Mouse (Mus musculus): ENCODE measurements at regions not wholly inside any gene's neighbourhood (a gene's known extent, or its start where the extent isn't known, plus 50 kb on each side); places are given as distances from the start of the nearest gene placed in this dataset.

DNA sequence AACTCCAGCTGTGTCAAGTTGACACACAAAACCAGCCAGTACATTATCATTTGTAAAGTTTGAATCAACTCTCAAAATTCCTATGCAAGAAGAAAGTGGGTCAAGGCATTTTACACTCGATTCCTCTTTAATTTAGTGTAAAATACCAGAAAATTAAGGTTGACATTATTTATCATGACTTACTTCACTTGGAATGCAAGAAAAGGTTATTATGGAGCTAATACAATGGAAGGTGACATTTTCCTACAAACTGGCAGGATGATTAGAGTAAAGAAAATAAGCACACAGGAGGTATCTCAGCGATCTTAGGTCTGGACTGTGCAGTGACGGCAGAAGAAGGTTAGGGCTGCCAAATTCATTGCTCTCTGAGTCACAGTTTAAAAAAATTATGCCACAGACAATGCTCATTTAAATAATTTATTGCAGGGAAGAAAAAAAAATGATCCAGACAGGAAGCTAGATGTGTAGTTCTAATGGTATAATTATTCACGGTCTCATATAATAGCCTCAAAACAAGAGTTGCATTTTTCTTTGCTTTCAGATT lies 405.2 kb downstream of the Hace1 start:
- DNase-seq = no peak

DNA sequence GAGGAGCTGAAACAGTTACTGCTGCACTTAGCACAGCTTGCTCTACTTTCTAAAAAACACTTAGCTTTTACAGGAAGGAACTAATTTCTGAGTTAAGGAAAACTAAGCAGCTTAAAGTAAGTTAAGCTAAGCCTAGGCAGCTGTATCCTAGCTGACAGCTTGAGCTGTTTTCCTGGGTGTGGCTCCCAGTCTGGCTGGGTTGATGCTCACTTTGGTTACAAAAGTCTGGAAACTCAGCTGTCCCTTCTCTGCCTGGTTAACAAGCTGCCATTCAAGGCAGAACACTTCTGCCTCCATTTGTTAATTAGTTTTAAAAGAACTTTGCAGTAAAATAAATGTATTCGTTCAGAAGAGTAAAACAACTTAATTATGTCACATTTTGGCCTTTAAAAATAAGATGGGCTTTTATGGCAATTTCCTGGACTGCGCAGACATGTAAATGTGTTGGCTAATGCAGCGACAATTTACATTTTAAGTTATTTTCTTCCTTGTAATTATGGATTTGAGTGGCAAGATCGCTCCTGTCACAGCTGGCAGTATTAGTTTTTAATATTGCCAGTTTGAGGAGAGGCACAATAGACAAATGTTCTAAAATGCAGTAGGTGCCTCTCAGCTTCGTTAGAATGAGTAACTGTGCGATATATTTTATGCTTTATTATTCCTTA lies 406.2 kb downstream of the Hace1 start:
- no peak for DNase-seq

DNA sequence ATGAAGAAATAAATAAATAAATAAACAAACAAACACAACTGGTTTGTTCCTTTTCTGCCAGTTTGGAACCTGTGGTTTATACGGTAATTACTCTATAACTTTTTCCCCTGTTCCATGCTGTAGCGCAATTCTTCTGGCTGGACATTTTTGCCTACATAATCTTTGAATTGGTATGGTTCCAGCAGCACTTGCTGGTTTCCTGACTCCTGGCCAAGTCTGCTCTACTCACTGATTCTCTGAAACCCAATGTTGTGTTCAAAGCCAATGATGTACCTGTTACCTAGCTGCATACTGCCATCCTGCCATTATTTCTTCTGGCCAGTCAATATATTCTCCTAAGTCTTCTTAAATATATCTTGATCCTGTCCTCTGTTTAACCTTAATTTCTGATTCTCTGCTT lies 408.7 kb downstream of the Hace1 start:
- no peak for DNase-seq

DNA sequence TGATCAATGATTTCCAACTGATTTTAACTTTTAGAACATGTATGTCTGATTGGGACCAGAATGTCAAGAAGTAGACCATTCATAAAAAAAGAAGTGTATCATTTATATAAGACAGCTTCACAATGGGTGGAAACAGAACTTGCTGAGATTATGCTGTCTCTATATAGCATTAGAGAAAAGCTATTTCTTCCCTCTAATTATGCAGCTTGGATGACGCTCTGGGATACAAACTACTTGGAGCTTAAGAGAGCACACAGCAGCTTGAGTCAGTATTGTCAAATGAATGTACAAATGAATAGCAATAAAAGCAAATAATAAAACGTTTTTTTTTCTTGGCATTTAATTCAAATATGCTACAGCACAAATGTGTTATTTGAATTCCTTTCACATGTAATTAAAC lies 428.7 kb downstream of the Hace1 start:
- no peak for DNase-seq

DNA sequence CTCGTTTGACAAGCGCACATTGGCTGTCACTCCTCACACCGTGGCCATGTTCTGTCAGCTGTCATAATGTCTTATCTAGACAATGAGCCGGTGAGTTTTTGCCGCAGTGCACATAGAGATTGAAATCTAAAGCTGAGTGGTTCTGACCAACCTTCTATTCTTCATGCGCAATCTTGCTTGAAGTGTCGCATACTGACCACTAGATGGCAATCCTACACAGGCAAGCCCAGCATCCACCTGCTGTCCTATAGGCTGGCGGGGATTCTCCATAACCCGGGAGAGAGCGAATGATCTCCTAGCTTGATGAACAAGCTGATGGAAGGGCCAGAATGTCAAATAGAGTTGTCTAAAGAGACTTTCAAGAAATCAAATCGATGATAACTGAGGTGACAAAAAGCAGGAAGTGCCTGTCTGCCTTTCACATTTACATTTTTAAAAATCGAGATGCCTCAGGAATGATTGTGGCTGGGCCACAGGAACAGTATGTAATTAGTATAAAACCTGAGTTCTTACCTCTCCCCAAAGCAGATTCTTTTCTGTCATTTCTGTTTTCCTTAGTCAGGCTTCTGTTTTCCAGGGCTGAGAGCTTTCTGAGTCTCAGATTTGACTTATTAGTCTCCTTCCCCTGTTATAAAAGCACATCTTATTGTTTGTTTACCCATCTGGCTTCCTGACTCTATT lies 434.4 kb downstream of the Hace1 start:
- peak; percentile 45 to 57 for DNase-seq

DNA sequence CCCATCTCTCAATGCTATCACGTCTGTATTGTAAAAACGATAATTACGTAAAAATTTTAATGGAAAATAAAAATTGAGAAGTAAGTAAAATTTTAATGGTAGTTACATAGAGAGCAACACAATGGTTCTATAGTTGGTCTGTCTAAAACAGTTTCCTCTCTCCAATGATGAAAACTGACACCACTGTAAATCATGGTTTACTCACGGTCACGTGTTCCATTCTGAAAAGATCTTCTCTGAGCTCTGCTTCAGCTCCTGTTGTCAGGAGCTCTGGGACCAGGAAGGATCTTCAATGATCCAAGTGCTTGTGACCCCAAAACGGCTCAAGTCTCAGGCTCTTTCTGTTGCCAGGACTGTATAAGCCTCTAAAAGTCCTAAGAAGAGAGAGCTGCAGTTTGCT lies 435.0 kb downstream of the Hace1 start:
- DNase-seq = no peak

DNA sequence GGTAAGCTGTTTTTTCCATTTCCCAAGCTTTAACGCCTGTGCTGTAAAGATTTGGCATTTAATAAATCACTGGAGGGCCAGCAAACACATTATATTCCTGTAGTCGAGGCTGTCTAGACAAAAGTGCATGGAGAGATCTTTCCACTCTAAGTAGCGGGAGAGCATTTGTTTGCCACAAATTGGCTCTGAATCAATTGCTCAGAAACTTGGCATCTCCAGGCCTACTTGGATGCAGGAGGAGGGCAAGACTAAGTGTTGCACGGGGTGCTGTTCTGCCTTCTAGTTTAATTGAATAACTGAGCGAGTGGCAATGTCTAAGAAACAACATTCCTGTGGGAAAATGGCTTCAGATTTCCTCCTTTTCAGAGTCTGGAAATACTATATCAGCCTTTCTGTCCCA lies 438.7 kb downstream of the Hace1 start:
- no peak for DNase-seq

DNA sequence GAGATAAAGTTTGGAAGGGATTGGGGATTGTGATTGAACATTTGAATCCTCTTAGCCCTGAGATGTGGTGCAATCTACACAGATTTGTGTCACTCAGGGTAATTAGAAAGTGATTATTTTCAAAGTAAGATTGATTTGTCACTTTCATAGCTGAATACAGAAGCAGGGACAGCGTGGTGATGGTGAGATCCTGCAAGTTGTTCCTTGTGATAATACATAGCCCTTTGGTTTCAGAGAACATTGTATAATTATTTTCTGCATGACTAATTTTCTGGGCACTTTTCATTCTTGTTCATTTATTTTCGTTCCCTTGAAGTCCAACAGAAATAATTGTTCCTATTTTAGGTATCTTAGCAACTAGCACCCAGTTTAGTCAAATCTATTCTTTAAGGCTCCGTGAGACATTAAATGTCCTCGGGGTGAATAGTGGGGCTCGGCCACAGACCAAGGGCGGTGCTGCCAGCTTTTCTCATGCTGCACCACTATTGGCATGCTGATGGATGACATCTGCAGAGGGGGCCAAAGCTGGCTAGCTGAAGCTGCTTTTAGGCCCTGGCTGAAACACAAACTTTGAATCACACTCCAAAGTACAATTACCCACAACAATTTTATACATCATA lies 468.0 kb downstream of the Hace1 start:
- no peak for DNase-seq

DNA sequence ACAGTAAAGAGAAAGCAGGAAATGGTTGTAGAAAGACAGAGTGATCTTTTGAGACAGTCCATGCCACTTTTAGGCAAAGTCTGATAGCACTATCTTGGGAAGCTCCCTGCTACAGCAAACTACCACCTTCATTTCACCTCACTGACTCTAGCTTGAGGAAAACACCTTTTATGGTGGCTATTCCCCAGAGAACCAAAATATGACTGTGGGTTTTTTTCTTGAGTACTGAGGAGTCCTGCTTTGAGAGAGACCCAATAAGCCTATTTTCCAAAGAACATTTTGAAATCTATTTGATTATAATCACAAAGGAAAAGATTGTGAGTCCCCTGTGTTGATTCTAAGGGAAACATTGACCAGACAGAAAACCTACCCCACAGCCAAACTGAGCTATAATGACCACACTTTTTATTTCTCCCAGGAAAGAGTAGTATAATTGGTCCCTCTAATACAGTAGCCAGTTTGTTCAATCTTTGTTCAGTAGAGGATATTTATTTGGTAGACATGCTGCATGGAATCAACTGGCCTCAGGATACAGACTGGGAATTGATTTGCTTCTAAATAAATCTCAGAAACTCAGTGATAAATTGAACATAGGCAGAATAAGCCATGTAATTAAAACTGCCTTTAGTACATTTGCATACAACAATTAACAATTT lies 468.6 kb downstream of the Hace1 start:
- no peak for DNase-seq

DNA sequence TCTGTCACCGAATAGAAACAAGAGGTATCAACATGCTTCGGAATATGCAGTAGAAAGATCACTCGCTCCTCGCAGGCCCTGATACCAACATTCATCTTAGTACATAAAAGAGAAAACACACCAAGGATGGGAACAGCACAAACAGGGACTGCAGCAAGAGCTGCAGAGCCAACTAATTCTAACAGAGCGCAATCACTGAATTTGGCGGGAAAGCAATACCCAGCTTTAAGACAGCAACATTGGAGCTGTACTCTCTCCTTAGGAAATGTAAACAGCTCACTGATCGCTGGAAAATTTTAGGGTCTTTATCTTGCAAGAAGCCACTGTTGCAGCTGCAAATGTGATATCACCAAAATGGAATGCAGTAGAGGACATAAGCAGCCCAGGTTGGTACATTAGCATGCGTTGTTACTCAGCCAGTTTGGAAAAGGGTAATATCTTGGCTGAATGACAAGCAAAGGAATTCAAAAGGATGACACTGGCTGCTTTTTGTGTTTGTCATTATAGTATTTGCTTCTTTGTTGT lies 469.3 kb downstream of the Hace1 start:
- DNase-seq = no peak

DNA sequence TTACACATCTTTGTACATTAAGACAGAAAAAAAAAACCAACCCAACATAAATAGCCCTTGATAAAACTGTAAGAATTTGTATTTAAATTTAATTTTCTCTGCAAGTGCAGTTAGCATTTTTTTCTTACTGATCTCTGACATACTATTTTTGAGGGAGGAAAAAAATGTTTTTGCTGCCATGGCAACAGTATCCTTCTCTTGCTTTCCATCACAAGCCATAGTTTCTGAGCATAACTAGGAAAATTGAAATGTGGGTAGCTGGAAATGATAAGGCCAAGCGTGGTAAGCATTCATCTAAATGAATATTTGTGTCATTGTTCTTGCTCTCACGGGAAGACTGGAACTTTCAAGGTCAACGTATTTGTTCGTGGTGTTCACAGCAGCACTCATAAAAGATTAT lies 470.0 kb downstream of the Hace1 start:
- no peak for DNase-seq

DNA sequence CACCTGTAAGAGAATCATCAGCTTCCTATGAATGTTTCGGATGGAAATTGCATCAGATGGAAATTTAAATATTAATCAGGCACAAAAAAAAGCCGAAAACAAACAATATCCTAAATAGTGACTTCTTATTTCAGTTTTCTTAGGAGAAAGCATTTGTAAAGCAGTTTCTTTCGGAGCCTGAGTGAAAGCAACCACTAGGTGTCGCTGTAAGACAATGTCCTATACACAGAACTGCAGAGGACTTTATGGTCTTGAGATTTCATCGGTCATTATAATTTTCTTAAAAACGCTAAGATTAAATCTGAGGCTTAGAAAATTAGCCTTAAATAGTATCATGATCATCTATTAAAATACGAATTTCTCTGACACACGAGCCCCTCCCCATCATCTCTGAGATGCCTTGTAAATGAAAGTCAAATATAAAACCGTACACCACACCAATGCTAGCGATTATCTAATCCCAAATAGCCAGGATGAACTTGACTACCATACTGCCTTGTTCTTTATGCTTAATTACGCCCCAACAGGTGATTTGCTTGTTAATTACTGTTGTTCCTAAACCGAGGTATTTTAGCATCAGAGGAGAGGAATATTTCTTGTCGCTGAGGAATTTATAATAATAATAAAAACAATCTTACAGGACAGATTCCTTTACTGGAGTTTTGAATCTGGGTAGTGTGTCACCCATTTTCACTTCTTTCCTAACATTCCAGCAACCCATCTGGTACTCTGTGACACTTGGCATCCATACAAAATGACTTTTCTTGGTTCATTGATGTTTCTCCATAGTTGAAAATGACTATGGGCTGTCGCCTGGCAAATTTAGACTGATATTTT lies 480.0 kb downstream of the Hace1 start:
- peak; percentile 46 to 48 for DNase-seq

DNA sequence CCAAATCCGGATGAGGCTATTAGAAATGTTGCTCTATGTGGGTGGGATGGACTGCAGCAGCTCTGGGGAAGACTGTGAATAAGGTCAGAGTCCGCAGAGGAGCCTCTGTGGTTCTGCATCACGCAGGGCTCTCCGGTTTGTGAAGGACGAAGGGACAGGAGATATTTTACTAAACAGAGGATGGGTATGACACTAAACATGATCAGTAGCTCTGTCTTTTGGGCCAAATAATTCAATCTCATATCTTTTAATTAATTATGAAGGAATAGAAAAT lies 480.5 kb downstream of the Hace1 start:
- DNase-seq = no peak

DNA sequence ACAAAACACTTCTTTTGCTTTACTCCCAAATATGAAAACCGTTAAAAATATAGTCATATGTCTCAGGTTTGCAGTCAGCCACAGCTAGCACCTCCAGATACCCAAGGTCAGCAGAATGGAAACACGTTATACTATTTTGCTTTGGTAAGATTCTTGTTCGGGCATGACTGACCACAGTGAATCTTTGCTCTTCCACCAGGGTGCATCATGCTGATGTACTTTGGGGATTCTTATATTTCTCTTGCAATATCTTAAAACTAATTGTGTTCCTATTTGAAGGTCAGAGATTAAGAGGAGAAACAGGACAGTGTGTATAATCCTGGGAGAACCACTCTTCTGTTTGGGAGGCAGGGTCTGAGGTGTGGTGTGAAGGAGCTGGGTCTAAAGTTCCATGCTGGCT lies 481.7 kb downstream of the Hace1 start:
- no peak for DNase-seq

DNA sequence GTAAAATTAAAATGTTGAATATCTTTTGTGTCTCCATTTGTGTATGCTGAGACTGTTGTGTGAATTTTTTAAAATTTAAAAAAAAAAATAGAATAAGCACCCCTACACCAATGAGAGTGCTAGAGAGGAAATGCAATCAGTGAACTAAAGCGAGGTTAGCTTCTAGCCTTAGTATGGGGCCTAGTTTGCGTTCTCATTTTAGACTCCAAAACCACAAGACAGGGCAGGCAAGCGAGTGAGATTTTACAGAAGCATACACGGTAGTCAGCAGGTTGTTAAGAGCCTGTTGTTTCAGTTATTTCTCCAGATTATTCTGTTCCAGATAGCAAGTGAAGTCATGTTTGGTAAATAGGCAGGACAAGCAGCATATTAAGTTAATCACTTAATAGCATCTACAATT lies 486.2 kb downstream of the Hace1 start:
- DNase-seq = no peak

DNA sequence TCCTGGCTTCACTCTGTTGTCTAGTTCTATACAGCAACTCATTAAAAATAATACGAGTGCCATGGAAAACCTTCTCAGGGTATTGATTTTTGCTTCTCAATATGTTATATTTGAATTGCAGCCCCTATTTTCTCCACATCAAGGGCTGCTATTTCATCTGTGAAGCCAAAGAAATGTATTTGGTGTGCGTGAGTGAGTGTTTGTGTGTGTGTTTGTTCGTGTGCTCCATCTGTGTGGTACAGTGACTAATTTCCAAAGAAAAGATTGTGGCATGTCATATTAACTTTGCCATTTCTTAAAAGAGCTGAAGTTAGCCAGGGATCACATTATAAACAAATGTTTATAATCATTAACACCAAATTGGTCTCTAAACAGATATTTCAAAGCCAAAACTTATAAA lies 493.1 kb downstream of the Hace1 start:
- DNase-seq = no peak

DNA sequence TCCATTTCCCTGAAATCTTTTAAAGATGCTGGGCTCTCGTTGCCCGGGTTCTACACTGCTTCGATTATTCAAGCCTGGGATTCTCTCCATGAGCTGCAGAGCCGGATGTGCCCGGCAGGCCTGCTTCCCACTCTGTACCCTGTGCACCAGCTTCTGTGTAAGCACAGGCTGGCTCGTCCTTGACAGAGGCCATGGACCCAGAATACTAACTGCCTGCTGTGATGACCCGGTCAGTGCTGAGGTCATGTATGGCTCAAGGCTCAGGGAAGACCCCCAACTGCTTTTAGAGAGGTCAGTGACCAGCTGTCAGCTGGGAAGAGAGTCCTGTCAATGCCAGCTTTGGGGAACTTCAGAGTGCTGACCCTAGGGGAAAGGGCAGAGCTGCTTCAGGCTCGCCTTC lies 493.6 kb downstream of the Hace1 start:
- DNase-seq = no peak

DNA sequence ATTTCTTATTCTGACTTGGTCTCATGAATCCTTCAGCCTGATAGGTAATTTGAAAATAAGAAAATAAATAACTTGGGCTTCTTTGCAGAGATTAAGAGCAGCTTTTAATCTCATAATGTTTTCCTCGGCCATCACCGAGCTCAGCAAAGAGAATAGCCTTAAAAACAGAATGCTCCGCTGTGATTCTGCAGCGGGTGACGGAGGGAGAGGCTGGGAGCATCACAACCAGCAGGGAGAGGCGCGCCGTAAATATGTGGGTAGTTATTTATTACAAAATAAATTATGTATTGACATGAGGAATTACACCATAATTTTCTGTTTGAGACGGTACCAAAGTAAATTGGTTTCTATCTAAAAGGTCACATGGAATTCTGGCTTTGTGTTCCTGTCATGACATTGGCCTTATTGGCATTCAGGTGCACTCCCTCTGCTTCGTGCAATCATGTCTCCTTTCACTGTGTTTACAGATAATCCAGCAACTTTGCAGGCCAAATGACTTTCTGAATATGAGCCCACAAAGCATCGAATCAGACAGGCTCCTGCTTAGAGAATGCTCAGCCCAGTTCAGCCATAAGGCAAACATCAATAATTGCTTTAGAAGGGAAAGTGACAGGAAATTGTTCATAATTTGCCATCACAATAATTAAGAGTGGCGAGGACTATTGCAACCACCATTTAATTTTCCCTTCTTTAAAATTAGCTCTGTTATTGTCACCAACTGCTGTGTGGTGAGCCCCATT lies 494.4 kb downstream of the Hace1 start:
- DNase-seq = no peak

DNA sequence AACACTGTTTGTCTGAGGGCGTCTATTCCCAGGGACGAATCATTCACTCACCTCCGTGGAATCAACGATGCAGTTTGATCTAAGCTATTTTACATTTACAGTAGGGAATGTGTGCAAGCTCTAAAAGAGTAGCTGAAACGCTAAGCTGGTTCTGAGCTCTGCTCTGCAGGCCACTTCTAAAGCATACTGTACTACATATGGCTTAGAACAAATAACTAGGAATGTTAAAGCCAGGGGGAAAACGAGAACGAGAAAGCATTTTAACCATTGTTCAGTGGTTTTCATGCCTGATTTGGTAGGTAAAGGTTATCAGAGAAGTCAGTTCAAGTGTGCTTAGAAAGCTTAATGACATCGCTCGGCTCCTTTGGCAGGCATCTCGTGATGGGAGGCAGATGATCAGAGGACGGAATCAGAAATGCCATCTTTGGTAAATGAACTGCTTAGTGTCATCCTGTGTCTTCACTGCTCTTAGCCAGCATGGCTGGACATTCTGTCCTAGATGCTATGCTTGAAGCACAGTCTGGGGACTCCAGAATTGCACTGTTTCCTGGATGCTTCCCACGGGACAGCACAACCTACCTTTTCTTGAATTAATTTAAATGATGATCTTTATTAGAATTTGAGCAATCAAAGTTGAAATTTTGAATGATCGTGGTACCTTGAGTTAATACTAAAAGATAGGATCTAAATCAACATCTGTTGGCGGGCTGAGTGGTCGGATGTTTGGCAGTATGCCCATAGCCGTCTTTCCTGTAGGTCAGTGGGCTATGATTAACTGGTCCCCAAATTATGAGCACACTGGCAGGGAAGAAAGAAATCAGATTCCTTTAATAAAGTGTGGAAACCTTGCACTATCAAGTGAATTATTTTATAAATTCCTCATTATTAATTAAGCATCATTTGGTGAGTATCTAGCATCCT lies 495.2 kb downstream of the Hace1 start:
- no peak for DNase-seq

DNA sequence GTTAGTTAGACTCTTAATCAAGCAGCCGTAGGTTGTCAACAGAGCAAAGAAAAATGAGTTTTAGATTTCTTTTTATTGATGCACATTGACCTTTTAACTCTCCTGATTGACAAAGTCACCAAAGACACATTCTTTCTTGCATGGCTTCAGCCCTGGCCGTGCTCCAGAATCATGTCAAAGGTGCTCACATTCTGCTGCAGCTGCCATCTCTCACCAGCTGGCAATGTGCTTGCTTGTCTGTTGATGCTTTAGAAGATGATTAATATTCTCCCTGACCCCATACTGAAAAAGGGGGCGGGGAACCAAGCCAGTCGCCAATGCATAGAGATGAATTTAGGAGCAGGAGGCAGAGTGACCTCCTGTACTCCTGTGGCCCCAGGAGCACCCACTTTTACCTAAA lies 510.1 kb downstream of the Hace1 start:
- no peak for DNase-seq

DNA sequence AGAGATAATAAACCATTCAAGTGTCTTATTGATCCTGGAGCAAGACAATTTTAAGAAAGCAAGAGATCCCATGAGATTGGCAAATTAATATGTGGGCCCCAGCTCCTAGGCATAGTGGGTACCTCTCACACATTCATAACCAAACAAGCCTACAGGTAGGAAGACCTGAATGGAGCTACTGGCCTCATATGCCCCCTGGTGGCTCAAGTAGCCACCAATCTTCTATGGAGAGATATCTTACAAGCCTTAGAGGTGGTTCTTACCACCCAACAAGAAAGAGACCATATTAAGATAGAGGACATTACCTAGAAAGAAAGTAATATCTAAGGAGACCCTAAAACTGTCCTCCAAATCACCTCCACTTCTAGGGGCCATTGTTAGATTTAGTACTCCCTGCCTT lies 523.2 kb downstream of the Hace1 start:
- DNase-seq = no peak

Data from kidney, postnatal 4 days (tissue).